Mouse (Mus musculus): ENCODE measurements at regions not wholly inside any gene's neighbourhood (a gene's known extent, or its start where the extent isn't known, plus 50 kb on each side); places are given as distances from the start of the nearest gene placed in this dataset.

GRCm38 (mm10) chr3:52605261-52605771 lies 337.2 kb downstream of the Foxo1 start:
- TF ChIP-seq CTCF (IDR thresholded peaks at IDR 0.05; ENCODE audit: low read depth, low read length) (no peak), POLR2A (IDR thresholded peaks at IDR 0.05; ENCODE audit: extremely low read depth, insufficient read depth, low read length) (no peak)
